Mouse (Mus musculus) kidney, postnatal 10 days (tissue): ENCODE measurements around the gene Prkn.

Experiments
- DNase-seq: peaks from one replicate; pipeline ENCODE4 v3.0.0; 2021; ENCODE audit warnings: mixed read lengths

The Prkn gene

DNA sequence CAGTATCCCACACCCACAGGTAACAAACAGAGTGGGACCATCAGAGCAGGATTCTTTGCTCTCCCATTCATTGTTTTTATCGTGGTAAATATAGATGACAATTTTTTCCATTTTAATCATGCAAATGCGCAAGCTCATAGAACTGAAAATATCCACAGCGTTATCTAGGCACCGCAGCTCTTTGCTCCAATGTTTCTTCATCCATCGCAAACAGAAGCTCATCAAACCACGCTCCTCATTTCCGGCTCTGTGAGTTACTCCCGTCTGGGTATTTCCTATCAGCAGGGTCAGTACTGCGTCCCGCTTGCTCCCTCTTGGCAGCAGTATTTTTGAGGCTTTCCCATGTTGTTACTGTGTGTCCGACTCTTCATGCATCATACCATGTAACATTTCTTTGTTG is 1022.8 kb downstream of the Prkn start:
- no peak for DNase-seq

DNA sequence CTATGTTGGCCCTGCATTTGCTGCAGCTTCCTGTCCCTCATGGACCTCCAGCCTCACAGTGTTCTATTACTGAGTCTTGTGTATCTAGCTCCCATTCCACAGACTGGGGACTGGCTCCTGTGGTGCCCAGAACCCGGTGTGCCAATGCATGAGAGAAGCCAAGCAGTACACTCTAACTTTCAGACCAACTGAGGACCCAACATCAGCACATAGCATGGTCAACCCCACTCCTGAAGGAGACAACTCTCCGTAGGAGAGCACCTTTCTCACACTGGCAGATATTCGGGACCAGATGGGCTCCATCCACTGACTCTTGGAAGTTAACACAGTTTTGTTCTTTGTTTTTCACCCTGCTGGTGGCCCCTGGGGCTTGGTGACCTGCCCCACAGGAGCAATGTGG is 1026.0 kb downstream of the Prkn start:
- no peak for DNase-seq

GRCm38 (mm10) chr17:11867334-11868095 is 1027.3 kb downstream of the Prkn start:
- DNase-seq = no peak

GRCm38 (mm10) chr17:11870546-11870945 is 1030.4 kb downstream of the Prkn start:
- no peak for DNase-seq

DNA sequence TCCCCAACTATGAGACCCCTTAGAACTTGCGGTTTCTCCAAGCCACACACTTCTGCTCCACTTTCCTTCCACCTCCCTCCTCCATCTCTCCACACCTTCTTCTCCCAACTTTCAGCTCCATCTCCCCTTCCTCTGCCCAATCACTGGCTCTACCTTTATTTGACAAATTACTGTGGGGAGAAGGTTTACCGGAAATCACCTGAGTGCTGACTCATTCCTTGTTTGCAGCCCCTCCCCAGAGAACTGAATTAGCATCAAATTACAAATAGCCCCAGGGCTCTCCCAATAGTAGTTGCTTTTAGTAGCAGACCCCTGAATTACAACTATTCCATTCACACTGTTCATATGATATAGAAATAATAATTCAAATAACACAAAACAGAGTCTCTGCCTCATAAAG is 1036.1 kb downstream of the Prkn start:
- DNase-seq = no peak

DNA sequence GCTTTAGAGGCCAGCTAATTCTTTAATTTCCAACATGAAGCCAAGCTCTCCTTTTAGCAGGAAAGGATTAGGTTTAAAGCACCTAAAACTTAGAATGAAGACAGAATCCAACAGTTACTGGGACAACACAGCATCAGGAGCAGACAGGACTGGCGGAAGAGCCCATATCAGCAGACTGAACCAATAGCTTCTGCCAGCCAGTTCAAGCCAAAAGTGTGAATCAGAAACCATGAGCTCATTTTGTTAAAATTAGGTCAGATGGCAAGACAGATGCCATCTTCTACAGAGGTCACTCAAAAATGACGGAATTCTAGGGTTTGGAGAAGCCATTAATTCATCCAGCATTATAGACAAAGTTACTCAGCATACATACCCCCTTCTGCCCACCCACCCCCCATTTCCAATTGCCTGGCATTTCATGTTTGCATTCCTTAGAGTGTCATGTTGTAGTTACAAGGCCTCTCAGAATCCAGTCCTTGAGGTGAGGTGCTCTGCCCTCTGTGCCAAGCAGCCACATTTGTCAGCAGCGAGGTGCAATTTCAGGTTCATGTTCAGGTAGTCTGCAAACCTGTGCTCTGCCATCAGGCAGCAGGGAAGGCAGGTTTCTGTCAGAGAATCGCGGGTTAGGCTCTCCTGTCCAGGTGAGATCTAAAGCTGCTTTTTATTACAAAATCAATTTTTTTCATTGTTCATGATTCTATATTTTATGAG is 1041.1 kb downstream of the Prkn start:
- DNase-seq = no peak

DNA sequence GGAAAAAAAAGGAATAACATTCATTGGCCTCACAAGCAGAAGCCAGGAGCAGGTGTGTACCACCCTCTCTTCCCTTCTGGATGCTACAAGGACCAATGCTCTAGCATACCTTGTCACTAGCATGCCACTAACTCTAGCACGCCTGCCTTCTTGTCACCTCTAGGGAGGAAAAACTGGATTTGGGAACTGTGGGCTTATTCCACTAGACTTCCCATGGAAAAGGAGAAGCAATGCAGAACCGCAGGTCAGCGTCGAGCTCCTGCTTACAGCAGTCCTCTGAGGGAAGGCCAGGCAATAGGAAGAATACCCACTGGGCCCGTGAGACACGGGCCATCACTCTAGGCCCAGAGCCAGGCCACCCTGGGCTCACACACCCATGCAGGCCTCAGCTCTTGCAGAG is 1045.4 kb downstream of the Prkn start:
- no peak for DNase-seq

DNA sequence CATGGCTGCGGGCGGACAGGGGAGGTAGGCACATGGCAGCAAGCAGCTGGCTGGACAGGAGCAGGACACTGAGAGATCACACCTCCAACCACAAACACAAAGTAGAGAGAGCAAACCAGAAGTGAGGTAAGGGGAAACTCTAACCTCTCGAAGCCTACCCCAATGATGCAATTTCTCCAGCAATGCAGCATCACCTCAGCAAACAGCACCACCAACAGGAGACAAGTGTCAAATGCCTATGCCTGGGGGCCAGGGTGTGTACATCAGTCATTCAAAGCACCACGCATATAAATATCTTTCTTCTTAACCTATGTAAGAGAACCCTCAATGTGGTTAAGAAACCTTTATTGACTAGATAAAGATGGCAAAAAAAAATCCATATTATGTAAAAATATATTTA is 1046.8 kb downstream of the Prkn start:
- no peak for DNase-seq

GRCm38 (mm10) chr17:11887591-11888205 is 1047.5 kb downstream of the Prkn start:
- DNase-seq = no peak

DNA sequence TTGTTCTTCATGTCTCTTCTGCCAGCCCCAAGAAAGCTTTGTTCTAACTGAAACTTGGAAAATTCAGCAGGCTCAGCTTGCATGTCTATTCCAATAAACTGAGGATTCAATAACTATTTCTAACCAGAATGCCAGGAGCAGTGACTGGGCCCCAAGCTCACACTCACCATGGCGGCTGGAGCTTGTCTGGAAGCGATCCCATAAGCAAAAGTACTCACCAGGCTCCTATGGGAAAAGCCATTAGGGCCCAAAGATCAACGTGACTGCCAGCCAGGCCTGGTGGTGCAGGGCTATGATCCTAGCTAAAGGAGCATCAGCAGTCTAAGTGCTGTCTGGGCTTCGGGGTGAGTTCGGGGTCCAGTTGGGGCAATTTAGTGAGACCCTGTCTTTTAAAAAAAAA is 1048.6 kb downstream of the Prkn start:
- DNase-seq = no peak

DNA sequence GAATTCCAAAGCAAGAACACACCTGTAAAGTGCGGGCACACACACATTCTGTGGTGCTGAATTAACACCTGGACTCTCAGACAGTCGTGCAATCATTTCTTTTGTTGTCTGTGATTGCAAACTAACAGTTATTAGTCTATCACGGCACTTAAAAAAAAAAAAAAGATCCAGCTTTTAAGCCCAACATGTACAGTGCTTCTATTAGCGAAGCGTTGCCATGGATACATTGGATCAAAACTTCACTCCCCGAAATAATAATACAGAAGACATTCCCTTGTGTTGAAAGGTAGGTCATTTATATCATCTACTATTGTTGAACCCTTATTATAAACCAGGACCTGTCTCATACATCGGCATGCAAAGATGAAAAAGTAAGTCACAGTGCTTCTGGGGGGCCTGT is 1060.1 kb downstream of the Prkn start:
- DNase-seq = no peak

- DNase-seq = no peak
These were observed 1061.5 kb downstream of the Prkn start for GRCm38 (mm10) chr17:11901731-11902130.

- DNase-seq = peak; percentile 19
These were observed 1062.8 kb downstream of the Prkn start for GRCm38 (mm10) chr17:11903001-11903400.

DNA sequence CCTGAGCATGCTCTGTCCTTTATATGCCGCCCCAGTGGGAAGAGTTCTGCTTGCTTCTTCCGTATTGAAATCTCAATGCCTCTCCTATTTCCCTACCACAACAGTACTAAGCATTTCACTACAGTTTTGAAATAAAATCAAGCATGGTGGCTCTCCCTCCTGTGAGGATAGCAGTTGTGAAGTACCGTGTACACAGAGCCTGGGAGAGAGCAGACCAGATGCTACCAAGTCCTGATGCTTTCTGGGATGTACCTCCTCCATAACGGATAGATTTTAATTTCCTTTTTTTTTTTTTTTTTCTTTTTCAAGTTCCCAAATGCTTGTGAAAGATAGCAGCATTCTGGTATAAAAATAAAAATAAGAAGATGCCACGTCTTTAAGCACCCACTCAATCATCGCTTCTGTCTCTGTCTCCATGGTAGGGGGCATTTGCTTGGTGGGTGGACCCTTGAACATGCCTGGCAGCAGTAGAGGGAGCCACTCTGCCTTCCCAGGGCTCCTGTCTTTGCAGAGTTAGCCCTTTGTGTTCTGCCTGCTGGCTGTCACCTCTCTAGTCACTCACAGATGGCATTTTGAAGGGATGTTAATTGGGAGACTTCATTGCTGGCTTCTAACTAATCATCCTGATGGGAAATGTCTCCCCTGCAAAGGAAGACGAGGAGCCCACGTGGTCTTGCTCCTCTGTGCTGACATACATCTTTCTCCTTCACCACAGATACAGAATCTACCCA is 1070.6 kb downstream of the Prkn start:
- no peak for DNase-seq

DNA sequence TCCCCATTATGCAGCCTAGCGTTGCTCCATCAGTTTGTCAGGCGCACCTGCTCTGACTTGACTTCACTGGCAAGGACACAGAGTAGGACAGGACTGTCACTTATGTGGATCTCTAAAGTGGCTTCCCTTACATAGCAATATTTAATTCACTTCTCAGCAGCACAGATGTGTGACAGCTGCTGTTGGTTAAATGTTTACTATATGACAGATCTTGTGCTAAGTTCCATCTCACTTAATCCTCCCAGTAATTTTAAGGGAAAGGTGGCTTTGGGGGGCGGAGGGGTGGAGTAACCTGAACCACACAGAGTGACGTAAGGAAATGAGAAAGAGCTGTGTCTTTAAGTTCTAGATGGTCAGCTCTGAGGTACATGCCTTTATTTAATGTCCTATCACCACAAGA is 1072.0 kb downstream of the Prkn start:
- no peak for DNase-seq

- DNase-seq = peak; percentile 22
These were observed 1072.7 kb downstream of the Prkn start for GRCm38 (mm10) chr17:11912872-11913365.

DNA sequence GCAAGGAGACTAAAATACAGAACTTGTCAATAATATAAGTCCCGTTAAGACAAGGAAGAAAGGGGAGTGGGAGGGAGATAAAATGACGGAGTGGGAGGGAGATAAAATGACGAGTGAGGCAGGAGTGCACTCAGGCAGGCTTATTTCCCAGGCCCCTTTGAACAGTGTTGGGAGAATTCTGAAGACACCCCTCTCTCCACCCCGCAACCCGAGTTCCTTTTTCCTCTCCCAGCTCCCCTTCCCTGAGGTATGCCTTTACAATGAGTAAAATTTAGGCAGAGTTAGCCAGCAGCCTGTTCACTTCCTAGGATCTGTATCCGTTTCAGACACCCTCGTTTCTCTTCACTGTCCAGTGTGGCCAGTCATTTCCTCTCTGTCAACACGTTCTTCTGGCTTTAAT is 1073.4 kb downstream of the Prkn start:
- DNase-seq = no peak

DNA sequence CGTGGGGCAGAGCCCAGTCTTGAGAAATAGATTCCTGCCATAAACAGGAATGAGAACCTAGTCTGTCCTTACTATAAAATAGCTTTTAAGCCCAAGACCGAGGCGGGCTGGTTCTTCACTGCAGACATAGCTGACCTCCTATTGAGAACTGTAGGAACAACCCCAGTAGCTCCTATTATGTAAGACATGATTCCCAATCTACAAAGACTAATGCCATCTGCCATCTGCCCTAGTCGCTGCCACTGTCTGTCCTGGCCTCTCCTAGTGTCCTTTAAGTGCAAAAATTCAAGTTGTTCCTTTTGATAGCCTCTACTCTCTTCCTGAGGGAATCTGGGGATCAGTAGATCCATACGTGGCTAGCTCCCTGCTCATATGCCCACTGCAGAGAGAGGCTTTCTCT is 1074.3 kb downstream of the Prkn start:
- DNase-seq = no peak

GRCm38 (mm10) chr17:11918123-11918801 is 1078.1 kb downstream of the Prkn start:
- peak; percentile 65 for DNase-seq

DNA sequence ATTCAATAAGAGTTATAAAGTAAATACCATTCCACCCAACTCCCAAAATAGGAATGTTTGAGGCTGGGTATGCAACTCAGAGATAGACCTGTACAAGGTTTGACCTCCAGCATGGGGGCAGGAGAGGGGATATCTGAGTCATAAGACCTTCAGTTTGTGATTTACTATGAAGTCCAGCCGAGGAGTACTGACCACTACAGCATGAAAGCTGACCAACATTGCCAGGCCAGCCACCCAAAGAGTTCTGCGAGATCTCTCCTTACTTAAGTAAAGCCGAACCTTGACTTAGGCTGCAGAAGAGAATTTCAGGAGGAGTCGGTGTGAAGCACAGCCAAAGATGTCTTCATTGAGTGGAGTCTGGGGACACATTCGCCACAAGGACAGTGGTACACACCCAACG is 1079.4 kb downstream of the Prkn start:
- DNase-seq = no peak

DNA sequence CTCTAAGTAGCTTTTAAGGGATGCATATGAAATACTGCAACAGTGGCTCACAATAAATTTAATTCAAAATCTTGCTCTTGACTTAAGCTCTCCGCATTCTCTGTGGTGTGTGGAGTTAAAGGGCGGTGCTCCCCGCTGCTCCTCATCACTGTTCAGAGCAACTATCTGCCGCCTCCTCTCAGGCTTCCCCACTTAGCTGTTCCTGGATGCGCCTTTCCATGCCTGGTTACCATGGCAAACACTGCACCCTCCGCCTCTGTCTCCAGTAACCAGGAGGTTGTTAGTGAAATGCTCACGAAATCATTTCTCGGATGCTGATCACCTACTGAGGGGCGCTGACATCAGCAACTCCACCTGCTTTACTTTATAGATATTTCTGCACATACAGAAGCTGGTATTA is 1080.8 kb downstream of the Prkn start:
- no peak for DNase-seq

- peak; percentile 32 for DNase-seq
These were observed 1083.8 kb downstream of the Prkn start for GRCm38 (mm10) chr17:11923989-11924388.
